Mouse (Mus musculus) liver, postnatal 0 days (tissue): Measurements from ENCODE around the gene Tspan6. TPM values are rescaled to one million over a fixed set of nuclear protein-coding genes. Genes with fewer than 3 reads are reported as not detected.

Experiments
- ATAC-seq: fragments of 200-750 bp; cut with Nextera tagmentation; 2 replicates; pipeline ENCODE4 v1.8.0; 2017; ENCODE audit warnings: mild to moderate bottlenecking, moderate library complexity
- DNase-seq: peaks from one replicate; pipeline ENCODE4 v3.0.0-alpha.2; 2016
- H3K27ac ChIP-seq: fragments of 300-500 bp; sonication (generic); 2 replicates; pipeline ENCODE4 v1.5.1; 2014; ENCODE audit warnings: antibody characterized with exemption, moderate library complexity, mild to moderate bottlenecking, low read depth
- H3K27me3 ChIP-seq: fragments of 300-500 bp; sonication (generic); 2 replicates; pipeline ENCODE4 v1.6.1; 2014; ENCODE audit warnings: low read length, control low read depth, mixed read lengths; ENCODE audit not compliant: insufficient read depth
- H3K36me3 ChIP-seq: fragments of 300-500 bp; sonication (generic); replicated peaks from 2 replicates; pipeline ENCODE4 v1.6.1; 2014; ENCODE audit warnings: mild to moderate bottlenecking, control low read depth, low read length, moderate library complexity, mixed read lengths; ENCODE audit not compliant: insufficient read depth
- H3K4me1 ChIP-seq: fragments of 300-500 bp; sonication (generic); 2 replicates; pipeline ENCODE4 v1.6.1; 2014; ENCODE audit warnings: antibody characterized with exemption, mild to moderate bottlenecking, control low read depth; ENCODE audit not compliant: insufficient read depth
- H3K4me2 ChIP-seq: fragments of 300-500 bp; sonication (generic); 2 replicates; pipeline ENCODE4 v1.6.1; 2014; ENCODE audit warnings: low read depth, mild to moderate bottlenecking, low read length, moderate library complexity, mixed read lengths
- H3K4me3 ChIP-seq: fragments of 300-500 bp; sonication (generic); 2 replicates; pipeline ENCODE4 v1.5.1; 2014; ENCODE audit warnings: low read depth, low read length
- H3K9ac ChIP-seq: fragments of 300-500 bp; sonication (generic); replicated peaks from 2 replicates; pipeline ENCODE4 v1.6.1; 2014; ENCODE audit warnings: mild to moderate bottlenecking, moderate library complexity
- H3K9me3 ChIP-seq: fragments of 300-500 bp; sonication (generic); 2 replicates; pipeline ENCODE4 v1.6.1; 2016; ENCODE audit warnings: mild to moderate bottlenecking, control low read depth, low read length, mixed read lengths
- CTCF ChIP-seq: sonication (generic); IDR thresholded peaks from 2 replicates; pipeline ENCODE4 v1.5.1; 2016; ENCODE audit warnings: antibody characterized with exemption, low read depth
- EP300 ChIP-seq: IDR thresholded peaks from 2 replicates; pipeline ENCODE4 v1.6.1; 2016; ENCODE audit warnings: antibody characterized with exemption, low read depth, mild to moderate bottlenecking
- WGBS: fragments of 180-500 bp; shearing (Covaris S2); extraction: QIAGEN DNeasy Blood & Tissue Kit; methylation state at CpG from one replicate; pipeline ENCODE4 v1.1.7; 2014; ENCODE audit not compliant: insufficient replicate concordance; 5-methylcytosine and 5-hydroxymethylcytosine counted together
- polyA plus RNA-seq: library from polyadenylated mRNA; unstranded; fragments of >200 nt; fragmentation: Nextera tagmentation; extraction: Ambion mirVana; gene quantifications from 2 replicates; pipeline ENCODE4 v1.2.1, GENCODE M21; 2015

Gene Tspan6
- polyA plus RNA-seq, 1 experiment from 2014 or later, result 6.3 TPM

DNA sequence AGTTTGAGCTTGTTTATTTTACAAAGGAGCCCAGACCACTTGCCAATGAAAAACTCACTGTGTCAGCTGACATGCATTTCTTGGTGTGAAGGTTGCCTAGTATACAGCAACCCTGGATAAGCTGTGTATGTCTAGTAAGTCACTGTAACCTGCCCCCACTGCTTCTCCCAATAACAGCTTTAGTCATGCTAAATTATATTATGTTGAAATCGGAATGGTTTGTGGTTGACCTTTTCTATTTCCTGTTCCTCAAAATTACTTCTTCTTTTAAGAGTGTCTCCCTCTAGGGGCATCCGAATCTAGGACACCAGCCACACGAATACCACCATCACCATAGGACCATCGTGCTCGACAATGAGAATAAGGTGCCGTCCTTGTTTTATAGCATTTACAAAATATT, 28.5 kb downstream of the Tspan6 start:
- TF ChIP-seq EP300 (no peak), CTCF (0 out of 2 replicates have a peak, but pooled peaks have one; percentile 7)
- no peak overlapping the region for H3K9ac ChIP-seq
- H3K9me3 ChIP-seq, result no peaks in the 10 kb centered on the region
- 48% methylated on average over 6 of the region's 6 CpGs for WGBS
- no peak for ATAC-seq
- peaks cover 3% of the 10 kb centered on the region; the same call in 1 of the 2 replicates for H3K27me3 ChIP-seq
- H3K27ac ChIP-seq, result no peak overlapping the region
- DNase-seq, result no peak
- H3K4me2 ChIP-seq, result no peak overlapping the region
- no peak overlapping the region for H3K4me3 ChIP-seq
- no peaks in the 10 kb centered on the region for H3K36me3 ChIP-seq
- H3K4me1 ChIP-seq, result no peaks in the 10 kb centered on the region

DNA sequence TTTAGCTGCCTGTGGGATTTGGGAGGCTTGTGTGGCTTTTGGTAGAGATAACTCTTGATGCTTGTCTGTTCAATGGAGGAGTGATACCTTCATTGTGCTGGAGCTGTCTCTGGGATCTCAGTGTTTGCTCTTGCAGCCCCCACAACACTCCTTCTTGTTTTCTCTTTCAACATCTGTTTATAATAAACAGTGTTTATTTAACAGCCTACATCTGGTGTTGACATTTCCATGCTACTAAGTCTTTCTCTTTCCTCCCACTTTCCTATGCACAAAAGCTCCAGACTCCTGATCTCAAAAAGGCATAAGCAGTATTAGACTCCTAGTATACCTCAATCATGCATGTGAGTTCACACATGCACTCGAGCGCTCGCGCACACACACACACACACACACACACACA, 44.6 kb downstream of the Tspan6 start:
- Histone ChIP-seq H3K4me2 (no peak overlapping the region), H3K9ac (no peak overlapping the region), H3K4me3 (no peak overlapping the region), H3K36me3 (no peaks in the 10 kb centered on the region), H3K27ac (no peak overlapping the region), H3K4me1 (no peaks in the 10 kb centered on the region), H3K27me3 (no peaks in the 10 kb centered on the region), H3K9me3 (no peaks in the 10 kb centered on the region)
- no peak for TF ChIP-seq EP300
- no peak for TF ChIP-seq CTCF
- WGBS, result 91% methylated on average over 4 of the region's 4 CpGs
- DNase-seq (no peak), ATAC-seq (no peak)

GRCm38 (mm10) chrX:133850680-133851079, 47.5 kb downstream of the Tspan6 start, which contains the start of gene Tnmd:
TSS of gene Tnmd (plus strand) at chrX:133850980.
- no peak within 1 kb of the TSS for H3K9ac ChIP-seq
- TF ChIP-seq EP300, result no peak
- no peak for TF ChIP-seq CTCF
- DNase-seq (no peak), ATAC-seq (no peak)
- no peak within 1 kb of the TSS for H3K4me3 ChIP-seq
- no peaks in the 10 kb centered on the region for H3K9me3 ChIP-seq
- WGBS, result 75% methylated on average over 5 of the region's 5 CpGs
- H3K27ac ChIP-seq, result no peak within 1 kb of the TSS
- H3K36me3 ChIP-seq, result no peaks in the 10 kb centered on the region
- H3K27me3 ChIP-seq, result no peaks in the 10 kb centered on the region; the same call in 1 of the 2 replicates
- no peak within 1 kb of the TSS for H3K4me2 ChIP-seq
- H3K4me1 ChIP-seq, result no peaks in the 10 kb centered on the region

Other genes with a start within 250 kb of the Tspan6 start
- 0.28 and 0.83 TPM in 2 replicates for gene Pcdh19, start 209.4 kb downstream of the Tspan6 start, polyA plus RNA-seq
- 0.08 TPM in 1 of 2 replicates, not detected in the other for gene Tnmd, start 47.4 kb downstream of the Tspan6 start, polyA plus RNA-seq
- gene Srpx2, start 10.0 kb upstream of the Tspan6 start, polyA plus RNA-seq, result 0.83 and 0.86 TPM in 2 replicates
- 1.2 and 1.3 TPM in 2 replicates for gene Sytl4, start 83.4 kb upstream of the Tspan6 start, polyA plus RNA-seq
- gene Cstf2, start 160.8 kb upstream of the Tspan6 start, polyA plus RNA-seq, result 8.3 and 9.7 TPM in 2 replicates